Mouse (Mus musculus): Measurements from ENCODE around the gene Rln3.

Gene Rln3

GRCm38 (mm10) chr8:83997511-83998141, 47.2 kb downstream of the Rln3 start, which contains the start of gene Samd1:
TSS of gene Samd1 (plus strand) at chr8:83997672.
- DNase-seq (ENCODE audit: low read depth, low spot score) = no peak

GRCm38 (mm10) chr8:83996567-83997505, 48.0 kb downstream of the Rln3 start:
- DNase-seq (ENCODE audit: low read depth, low spot score) = peak; percentile 54

GRCm38 (mm10) chr8:83995973-83996372, 48.8 kb downstream of the Rln3 start:
- DNase-seq (ENCODE audit: low read depth, low spot score) = no peak

- no peak for DNase-seq (ENCODE audit: low read depth, low spot score)
Measured at GRCm38 (mm10) chr8:83994030-83994429, 50.8 kb downstream of the Rln3 start.

All from retina, adult 2 months (tissue).